Mouse (Mus musculus) gastrocnemius, adult 8-10 months (tissue): Measurements from ENCODE around the gene Ston2. TPM values are rescaled to one million over a fixed set of nuclear protein-coding genes. Genes with fewer than 3 reads are reported as not detected.
"Not testable (repeated sequence)": the region's sequence is repeated elsewhere in the genome, so short reads cannot be mapped to it uniquely, and the experiment has no call there.

Experiments
- DNase-seq, 2 experiments: peaks; one replicate each; pipeline ENCODE4 v3.0.0; 2022; ENCODE audit warnings: low spot score in 2 of 2
- total RNA-seq, 4 experiments: library from RNA; stranded (reverse); gene quantifications; 2 replicates each; pipeline ENCODE4 v1.2.4; 2022

Gene Ston2
- total RNA-seq, 4 experiments from 2014 or later = 51.5 to 79.1 (median 69.6) TPM

- DNase-seq = no peak
Observed at GRCm38 (mm10) chr12:91751893-91752597, 36.1 kb downstream of the Ston2 start.

- no peak for DNase-seq
Observed at GRCm38 (mm10) chr12:91749543-91750184, 38.5 kb downstream of the Ston2 start.

GRCm38 (mm10) chr12:91748241-91748865 lies 39.8 kb downstream of the Ston2 start:
- DNase-seq = peak; percentile 9 to 17

- not testable (repeated sequence) for DNase-seq
Observed at GRCm38 (mm10) chr12:91746839-91747238, 41.3 kb downstream of the Ston2 start.

GRCm38 (mm10) chr12:91745758-91746290 lies 42.4 kb downstream of the Ston2 start:
- DNase-seq = peak; percentile 12 to 21

GRCm38 (mm10) chr12:91744091-91744490 lies 44.1 kb downstream of the Ston2 start:
- DNase-seq = no peak

GRCm38 (mm10) chr12:91742916-91743315 lies 45.3 kb downstream of the Ston2 start:
- DNase-seq = no peak

- no peak for DNase-seq
Observed at GRCm38 (mm10) chr12:91738381-91738780, 49.8 kb downstream of the Ston2 start.

- no peak for DNase-seq
Observed at GRCm38 (mm10) chr12:91736221-91736980, 51.8 kb downstream of the Ston2 start.

- no peak for DNase-seq
Observed at GRCm38 (mm10) chr12:91734246-91735027, 53.8 kb downstream of the Ston2 start.

GRCm38 (mm10) chr12:91732729-91733448 lies 55.3 kb downstream of the Ston2 start:
- DNase-seq = no peak

- no peak for DNase-seq
Observed at GRCm38 (mm10) chr12:91726202-91726601, 62.0 kb downstream of the Ston2 start.

GRCm38 (mm10) chr12:91723912-91724311 lies 64.3 kb downstream of the Ston2 start:
- no peak for DNase-seq

GRCm38 (mm10) chr12:91719134-91719533 lies 69.1 kb downstream of the Ston2 start:
- DNase-seq = no peak

GRCm38 (mm10) chr12:91715686-91716085 lies 72.5 kb downstream of the Ston2 start:
- no peak for DNase-seq

- no peak for DNase-seq
Observed at GRCm38 (mm10) chr12:91713358-91713757, 74.8 kb downstream of the Ston2 start.

GRCm38 (mm10) chr12:91711655-91712054 lies 76.5 kb downstream of the Ston2 start:
- no peak for DNase-seq

- DNase-seq = no peak
Observed at GRCm38 (mm10) chr12:91710876-91711275, 77.3 kb downstream of the Ston2 start.

GRCm38 (mm10) chr12:91709634-91710033 lies 78.6 kb downstream of the Ston2 start:
- DNase-seq = no peak

- DNase-seq = no peak
Observed at GRCm38 (mm10) chr12:91709232-91709631, 79.0 kb downstream of the Ston2 start.
